Mouse (Mus musculus): ENCODE measurements around the gene Ddc.

DNA sequence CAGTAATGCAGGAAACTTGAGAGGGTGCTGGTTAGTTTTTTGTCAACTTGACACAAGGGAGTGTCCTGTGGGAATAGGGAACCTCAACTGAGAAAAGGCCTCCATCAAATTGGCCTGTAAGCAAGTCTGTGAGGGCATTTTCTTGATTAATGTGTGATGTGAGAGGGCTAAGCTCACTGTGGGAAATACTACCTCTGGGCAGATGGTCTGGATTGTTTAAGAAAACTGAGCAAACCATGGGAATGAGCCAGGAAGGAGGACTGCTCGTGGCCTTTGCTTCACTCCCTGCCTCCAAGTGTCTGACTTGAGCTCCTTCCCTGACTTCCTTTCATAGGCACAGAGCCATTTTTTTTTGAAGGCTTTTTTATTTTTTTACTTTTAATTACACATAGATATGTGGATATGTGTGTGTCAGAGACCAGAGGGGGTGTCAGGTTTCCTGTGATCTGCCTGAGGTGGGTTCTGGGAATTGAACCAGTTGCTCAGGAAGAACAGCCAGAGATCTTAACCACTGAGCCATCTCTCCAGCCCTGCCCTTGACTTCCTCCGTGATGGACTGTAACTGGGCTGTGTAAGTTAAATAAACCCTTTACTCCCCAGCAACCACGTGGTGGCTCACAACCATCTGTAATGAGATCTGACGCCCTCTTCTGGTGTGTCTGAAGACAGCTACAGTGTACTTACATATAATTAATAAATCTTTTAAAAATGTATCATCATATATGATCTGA, 44.0 kb downstream of the Ddc start:
- TF ChIP-seq CTCF (IDR thresholded peaks at IDR 0.05; ENCODE audit: borderline replicate concordance, control insufficient read depth, extremely low read depth, insufficient read depth, low read length, poor library complexity) (no peak), POLR2A (IDR thresholded peaks at IDR 0.05; ENCODE audit: control insufficient read depth, extremely low read depth, insufficient read depth, low read length, poor library complexity) (no peak)
